Mouse (Mus musculus): ENCODE data around the gene Aqp11.

DNA sequence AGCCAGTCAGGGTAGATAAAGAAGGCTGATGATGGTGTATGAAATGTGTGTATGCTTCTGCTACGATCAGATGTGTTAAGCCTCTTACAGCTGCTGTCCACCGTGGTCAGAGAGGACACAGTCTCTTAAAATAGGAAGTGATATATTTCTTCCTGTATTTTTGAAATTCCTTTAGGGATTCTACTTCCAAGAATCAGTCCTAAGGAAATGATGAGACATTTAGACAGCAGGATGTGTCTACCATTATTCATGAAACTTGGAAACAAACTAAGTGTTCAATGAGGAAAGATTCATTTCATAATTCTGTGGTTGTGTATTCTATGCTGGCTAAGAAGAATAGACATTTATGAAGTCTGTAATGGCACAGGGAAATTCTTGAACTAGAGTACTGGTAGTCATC lies 37.8 kb upstream of the Aqp11 start:
- no peak for TF ChIP-seq POLR2A (IDR thresholded peaks at IDR 0.05; ENCODE audit: insufficient read length, low read depth)
- no peak for TF ChIP-seq MYOG (IDR thresholded peaks at IDR 0.05; ENCODE audit: control insufficient read depth in 1 of 3, insufficient read depth in 1 of 3, insufficient read length in 2 of 3, low read depth in 2 of 3)
- TF ChIP-seq MAX (IDR thresholded peaks at IDR 0.05; ENCODE audit: low read depth) = no peak
- no peak for TF ChIP-seq REST (IDR thresholded peaks at IDR 0.05; ENCODE audit: insufficient read depth, insufficient read length)

Data from myocyte (in vitro differentiated cells).